Mouse (Mus musculus): ENCODE results near the gene Enox2. TPM values are rescaled to one million over a fixed set of nuclear protein-coding genes. Genes with fewer than 3 reads are reported as not detected.

Gene Enox2
- polyA plus RNA-seq, 1 experiment, result 4.3 TPM

DNA sequence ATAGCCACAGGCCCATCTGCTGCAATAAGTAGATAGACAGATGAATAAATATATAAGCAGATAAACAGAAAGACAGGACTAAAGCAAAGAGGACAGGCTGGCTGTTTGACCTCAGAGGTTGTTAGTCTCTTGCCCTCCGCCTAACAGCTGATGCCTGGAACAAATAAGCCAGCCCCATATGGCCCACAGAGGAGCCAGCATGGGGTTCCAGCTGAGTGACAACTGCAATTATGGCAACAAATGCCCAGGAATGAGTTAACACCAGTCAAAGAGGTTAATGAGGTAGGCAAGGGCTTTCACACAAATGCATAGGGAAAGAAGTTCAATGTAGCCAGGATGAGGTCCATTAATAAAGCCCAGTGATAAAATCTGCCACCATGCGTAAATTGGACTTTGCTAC is 191.8 kb downstream of the Enox2 start:
- H3K4me1 ChIP-seq (ENCODE audit: control insufficient read depth, insufficient read depth, low read length), result no peaks in the 10 kb centered on the region
- no peak overlapping the region for H3K27ac ChIP-seq (ENCODE audit: control insufficient read depth, insufficient read depth, low read depth, low read length, poor library complexity)
- WGBS, result 89% methylated on average over 2 of the region's 2 CpGs
- TF ChIP-seq CTCF (IDR thresholded peaks at IDR 0.05; ENCODE audit: control insufficient read depth, insufficient read depth, low read length) (no peak), POLR2A (IDR thresholded peaks at IDR 0.05; ENCODE audit: borderline replicate concordance, control insufficient read depth, low read depth, low read length) (no peak)
- H3K4me3 ChIP-seq (replicated peaks; ENCODE audit: control insufficient read depth, low read depth, low read length), result no peak overlapping the region

DNA sequence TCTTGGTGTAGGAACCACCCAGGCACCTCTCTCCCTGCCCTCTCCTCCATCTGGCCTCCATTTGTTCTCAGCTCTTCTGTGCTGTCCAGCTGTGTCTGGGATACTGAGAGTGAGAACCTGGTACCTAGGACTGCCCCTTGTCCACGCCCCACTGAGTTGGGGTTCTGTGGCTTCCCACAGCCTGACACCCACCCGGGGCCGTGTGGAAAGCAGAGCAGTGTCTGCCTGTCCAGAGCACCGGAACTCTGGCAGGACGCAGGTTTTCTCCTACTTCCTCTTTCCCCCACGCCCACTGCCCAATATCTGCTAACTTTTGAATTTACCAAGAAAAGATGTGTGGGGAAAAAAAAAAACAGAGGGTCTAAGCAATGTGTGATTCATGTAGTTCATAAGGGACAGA is 213.0 kb downstream of the Enox2 start:
- 22% methylated on average over 6 of the region's 6 CpGs for WGBS
- H3K4me3 ChIP-seq (replicated peaks; ENCODE audit: control insufficient read depth, low read depth, low read length), result no peak overlapping the region
- H3K4me1 ChIP-seq (ENCODE audit: control insufficient read depth, insufficient read depth, low read length), result no peaks in the 10 kb centered on the region; the same call in 1 of the 2 replicates
- TF ChIP-seq POLR2A (IDR thresholded peaks at IDR 0.05; ENCODE audit: borderline replicate concordance, control insufficient read depth, low read depth, low read length), result no peak
- TF ChIP-seq CTCF (IDR thresholded peaks at IDR 0.05; ENCODE audit: control insufficient read depth, insufficient read depth, low read length), result no peak
- no peak overlapping the region for H3K27ac ChIP-seq (ENCODE audit: control insufficient read depth, insufficient read depth, low read depth, low read length, poor library complexity)

DNA sequence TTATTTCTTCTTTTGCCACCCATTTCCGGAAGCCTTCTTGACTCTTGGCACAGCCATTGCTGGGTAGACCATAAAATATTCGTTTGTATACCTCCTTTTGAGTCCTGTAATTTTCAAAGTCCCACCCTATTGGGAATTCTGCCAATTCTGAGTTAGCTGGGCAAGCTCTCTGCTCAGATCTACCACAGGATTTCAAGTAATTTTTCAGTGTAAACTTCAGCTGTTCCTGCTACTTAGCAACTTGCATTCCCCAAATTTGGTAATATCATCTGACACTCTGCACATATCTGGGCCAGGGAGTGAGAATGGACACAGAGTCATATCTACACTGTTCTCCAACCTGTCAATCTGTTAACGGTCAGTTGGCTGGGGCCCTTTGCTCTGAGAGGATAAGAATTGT is 214.5 kb downstream of the Enox2 start:
- TF ChIP-seq POLR2A (IDR thresholded peaks at IDR 0.05; ENCODE audit: borderline replicate concordance, control insufficient read depth, low read depth, low read length) (no peak), CTCF (IDR thresholded peaks at IDR 0.05; ENCODE audit: control insufficient read depth, insufficient read depth, low read length) (no peak)
- Histone ChIP-seq H3K4me1 (ENCODE audit: control insufficient read depth, insufficient read depth, low read length) (no peaks in the 10 kb centered on the region; the same call in 1 of the 2 replicates), H3K27ac (ENCODE audit: control insufficient read depth, insufficient read depth, low read depth, low read length, poor library complexity) (no peak overlapping the region), H3K4me3 (replicated peaks; ENCODE audit: control insufficient read depth, low read depth, low read length) (no peak overlapping the region)
- WGBS, result 53% methylated on average over 3 of the region's 3 CpGs

DNA sequence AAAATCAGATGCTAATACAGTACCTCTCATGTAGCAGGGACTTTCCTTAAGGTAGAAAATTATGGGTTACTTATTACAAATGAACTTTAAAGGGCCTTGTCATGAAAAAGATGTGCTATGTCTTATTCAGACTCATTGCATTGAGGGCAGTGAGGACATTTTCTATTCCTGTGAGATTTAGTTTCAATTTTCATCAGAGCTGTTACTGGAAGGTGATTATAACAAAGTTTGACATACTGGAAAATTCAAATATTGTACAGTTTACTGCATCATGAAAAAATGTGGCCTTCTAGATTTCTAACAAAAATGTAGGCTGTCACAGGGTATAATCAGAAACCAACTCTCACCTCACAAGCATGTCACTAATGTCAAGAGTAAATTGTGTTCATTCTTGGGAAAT is 242.9 kb downstream of the Enox2 start:
- TF ChIP-seq POLR2A (IDR thresholded peaks at IDR 0.05; ENCODE audit: borderline replicate concordance, control insufficient read depth, low read depth, low read length) (no peak), CTCF (IDR thresholded peaks at IDR 0.05; ENCODE audit: control insufficient read depth, insufficient read depth, low read length) (no peak)
- Histone ChIP-seq H3K27ac (ENCODE audit: control insufficient read depth, insufficient read depth, low read depth, low read length, poor library complexity) (no peak overlapping the region), H3K4me3 (replicated peaks; ENCODE audit: control insufficient read depth, low read depth, low read length) (no peak overlapping the region), H3K4me1 (ENCODE audit: control insufficient read depth, insufficient read depth, low read length) (no peaks in the 10 kb centered on the region)

DNA sequence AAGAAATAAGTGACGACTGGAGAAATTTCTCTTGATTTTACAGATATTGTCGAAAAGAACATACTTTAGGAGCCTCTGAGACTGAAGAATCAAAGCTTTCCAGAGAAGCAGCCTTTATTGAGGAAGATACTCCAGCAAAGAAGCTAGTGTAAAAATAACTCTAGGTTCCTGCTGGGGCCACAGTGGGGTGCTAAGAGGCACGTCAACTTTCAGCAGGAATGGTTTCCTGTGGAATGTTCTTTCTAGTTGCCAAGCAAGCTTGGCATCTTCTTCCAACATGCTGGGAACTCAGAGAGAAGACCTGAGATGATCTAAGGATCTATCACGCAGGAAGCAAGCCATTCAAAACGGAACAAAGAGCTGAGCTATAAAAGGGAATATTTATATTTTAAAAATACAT is 278.3 kb downstream of the Enox2 start:
- no peaks in the 10 kb centered on the region for H3K4me1 ChIP-seq (ENCODE audit: control insufficient read depth, insufficient read depth, low read length)
- H3K4me3 ChIP-seq (replicated peaks; ENCODE audit: control insufficient read depth, low read depth, low read length), result no peak overlapping the region
- no peak for TF ChIP-seq CTCF (IDR thresholded peaks at IDR 0.05; ENCODE audit: control insufficient read depth, insufficient read depth, low read length)
- H3K27ac ChIP-seq (ENCODE audit: control insufficient read depth, insufficient read depth, low read depth, low read length, poor library complexity), result no peak overlapping the region
- WGBS, result 80% methylated on average over 5 of the region's 5 CpGs

DNA sequence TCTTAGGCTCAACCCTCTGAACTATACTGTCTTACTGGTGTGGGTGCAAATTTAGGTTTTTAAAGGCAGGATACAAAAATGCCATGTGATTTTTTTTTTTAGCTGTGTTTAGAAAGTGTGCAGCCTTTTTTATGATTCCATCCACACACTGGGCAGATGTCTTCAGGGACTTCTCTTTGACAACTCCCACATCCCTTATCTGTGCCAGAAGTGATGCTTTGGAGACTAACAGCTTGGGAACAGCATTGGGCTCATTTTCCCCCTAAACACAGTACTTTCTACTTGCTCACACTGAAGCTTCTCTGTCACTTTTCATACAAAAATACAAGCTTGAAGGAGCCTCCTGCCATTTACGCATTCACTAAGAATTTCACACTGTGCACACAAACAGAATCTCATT is 282.4 kb downstream of the Enox2 start:
- TF ChIP-seq CTCF (IDR thresholded peaks at IDR 0.05; ENCODE audit: control insufficient read depth, insufficient read depth, low read length) (no peak), POLR2A (IDR thresholded peaks at IDR 0.05; ENCODE audit: borderline replicate concordance, control insufficient read depth, low read depth, low read length) (no peak)
- Histone ChIP-seq H3K27ac (ENCODE audit: control insufficient read depth, insufficient read depth, low read depth, low read length, poor library complexity) (no peak overlapping the region), H3K4me1 (ENCODE audit: control insufficient read depth, insufficient read depth, low read length) (no peaks in the 10 kb centered on the region), H3K4me3 (replicated peaks; ENCODE audit: control insufficient read depth, low read depth, low read length) (no peak overlapping the region)
- WGBS, result 88% methylated on average over 1 of the region's 1 CpGs

DNA sequence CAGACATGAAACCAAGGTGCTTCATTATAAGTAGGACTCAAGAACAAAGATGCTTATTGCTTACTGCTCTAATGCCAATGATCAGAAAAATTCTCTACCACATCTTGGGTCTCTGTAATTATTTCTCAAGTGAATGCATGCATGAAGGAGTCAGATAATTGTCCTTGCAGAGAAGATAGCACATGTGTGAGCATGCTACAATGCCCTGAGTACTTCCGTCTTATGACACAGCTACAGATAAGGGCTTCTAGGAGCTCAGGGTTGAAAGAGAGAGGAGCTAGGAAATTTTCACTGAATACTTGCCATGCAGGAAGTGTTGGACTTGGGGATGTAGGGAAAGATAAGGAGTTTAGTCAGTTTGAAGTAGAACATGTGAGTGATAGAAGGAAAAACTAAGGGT is 285.2 kb downstream of the Enox2 start:
- TF ChIP-seq CTCF (IDR thresholded peaks at IDR 0.05; ENCODE audit: control insufficient read depth, insufficient read depth, low read length) (no peak), POLR2A (IDR thresholded peaks at IDR 0.05; ENCODE audit: borderline replicate concordance, control insufficient read depth, low read depth, low read length) (no peak)
- no peak overlapping the region for H3K27ac ChIP-seq (ENCODE audit: control insufficient read depth, insufficient read depth, low read depth, low read length, poor library complexity)
- WGBS, result 72% methylated on average over 1 of the region's 1 CpGs

DNA sequence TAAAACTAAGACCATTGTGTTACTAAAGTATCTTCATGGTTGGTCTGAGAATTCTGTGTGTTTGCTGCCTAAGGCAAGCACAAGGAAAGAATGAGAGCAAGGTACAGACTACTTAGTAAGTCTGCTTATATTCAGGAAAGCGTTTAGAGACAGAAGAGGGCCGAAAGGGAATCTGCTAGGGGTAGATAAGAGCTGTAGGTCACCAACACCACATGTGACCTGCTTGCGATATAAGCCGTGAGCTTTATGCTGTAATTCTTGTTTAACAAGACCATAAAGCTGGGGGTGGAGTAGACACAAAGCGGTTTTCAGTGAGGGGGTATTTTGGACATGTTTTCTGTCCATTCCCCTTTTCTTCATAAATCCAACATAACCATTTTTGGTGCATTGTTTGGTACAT is 302.4 kb downstream of the Enox2 start:
- TF ChIP-seq CTCF (IDR thresholded peaks at IDR 0.05; ENCODE audit: control insufficient read depth, insufficient read depth, low read length) (no peak), POLR2A (IDR thresholded peaks at IDR 0.05; ENCODE audit: borderline replicate concordance, control insufficient read depth, low read depth, low read length) (no peak)
- Histone ChIP-seq H3K4me3 (replicated peaks; ENCODE audit: control insufficient read depth, low read depth, low read length) (no peak overlapping the region), H3K27ac (ENCODE audit: control insufficient read depth, insufficient read depth, low read depth, low read length, poor library complexity) (no peak overlapping the region), H3K4me1 (ENCODE audit: control insufficient read depth, insufficient read depth, low read length) (no peaks in the 10 kb centered on the region)
- 62% methylated on average over 5 of the region's 5 CpGs for WGBS

More for the DNA sequence above, 285.2 kb downstream of the Enox2 start:
- Histone ChIP-seq H3K4me3 (replicated peaks; ENCODE audit: control insufficient read depth, low read depth, low read length) (no peak overlapping the region), H3K4me1 (ENCODE audit: control insufficient read depth, insufficient read depth, low read length) (no peaks in the 10 kb centered on the region)

DNA sequence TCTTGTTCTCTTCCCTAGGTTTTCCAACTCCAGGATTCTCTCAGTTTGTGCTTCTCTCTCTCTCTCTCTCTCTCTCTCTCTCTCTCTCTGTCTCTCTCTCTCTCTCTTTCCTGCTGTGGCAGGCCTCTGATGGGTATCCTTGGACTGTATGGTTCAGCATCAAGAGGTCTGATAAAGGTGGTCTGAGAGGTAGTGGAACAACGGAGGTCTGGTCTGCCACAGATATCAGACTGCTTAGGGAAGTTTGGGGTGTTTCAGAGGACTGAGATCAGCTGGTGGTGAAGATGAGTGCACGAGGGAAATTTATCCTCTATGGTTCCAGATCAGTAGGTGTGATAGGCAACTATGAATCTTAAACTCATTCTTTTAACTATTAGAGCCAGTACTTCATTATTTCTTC is 303.6 kb downstream of the Enox2 start:
- H3K4me3 ChIP-seq (replicated peaks; ENCODE audit: control insufficient read depth, low read depth, low read length), result no peak overlapping the region
- H3K4me1 ChIP-seq (ENCODE audit: control insufficient read depth, insufficient read depth, low read length), result no peaks in the 10 kb centered on the region
- no peak overlapping the region for H3K27ac ChIP-seq (ENCODE audit: control insufficient read depth, insufficient read depth, low read depth, low read length, poor library complexity)
- 67% methylated on average over 2 of the region's 2 CpGs for WGBS
- TF ChIP-seq CTCF (IDR thresholded peaks at IDR 0.05; ENCODE audit: control insufficient read depth, insufficient read depth, low read length) (no peak), POLR2A (IDR thresholded peaks at IDR 0.05; ENCODE audit: borderline replicate concordance, control insufficient read depth, low read depth, low read length) (no peak)

Other genes starting within 250 kb of the Enox2 start
- gene Arhgap36, start 175.7 kb upstream of the Enox2 start, polyA plus RNA-seq (2011; ENCODE audit: insufficient read depth, insufficient read length, low replicate concordance, missing spikeins), result not detected in 2 replicates

All from bone marrow, adult 2 months (tissue).